Mouse (Mus musculus) 3134 (cell line): ENCODE measurements around the gene Gm14409.
"Not testable (repeated sequence)": the region's sequence is repeated elsewhere in the genome, so short reads cannot be mapped to it uniquely, and the experiment has no call there.

Experiments
- DNase-seq: peaks from one replicate; pipeline ENCODE4 v3.0.0-alpha.2; 2011; ENCODE audit warnings: low spot score; ENCODE audit not compliant: insufficient read length; ENCODE audit errors: extremely low read depth

Gm14409 gene

GRCm38 (mm10) chr2:177266936-177267335, at the start of gene Gm14409:
TSS of gene Gm14409 (minus strand) at chr2:177267036.
- DNase-seq = not testable (repeated sequence)

GRCm38 (mm10) chr2:177309627-177310026, 42.8 kb upstream of the Gm14409 start:
- DNase-seq = not testable (repeated sequence)

GRCm38 (mm10) chr2:177304980-177305379, 38.1 kb upstream of the Gm14409 start:
- DNase-seq = not testable (repeated sequence)

GRCm38 (mm10) chr2:177283701-177284100, 16.9 kb upstream of the Gm14409 start:
- DNase-seq = not testable (repeated sequence)

GRCm38 (mm10) chr2:177277754-177278153, 10.9 kb upstream of the Gm14409 start:
- peak; percentile 54 for DNase-seq

GRCm38 (mm10) chr2:177272237-177272636, 5.4 kb upstream of the Gm14409 start:
- peak; percentile 82 for DNase-seq

- not testable (repeated sequence) for DNase-seq
Measured at GRCm38 (mm10) chr2:177247449-177247848, 19.4 kb downstream of the Gm14409 start.

GRCm38 (mm10) chr2:177230461-177230860, 36.4 kb downstream of the Gm14409 start:
- DNase-seq = not testable (repeated sequence)
